Mouse (Mus musculus) heart, adult 2 months (tissue): ENCODE data around the gene Mrc2.

ENCODE experiments used
- CTCF ChIP-seq: fragments of 200-600 bp; IDR thresholded peaks from 2 replicates; pipeline ENCODE4 v1.8.1; 2022; ENCODE audit warnings: antibody characterized with exemption, mild to moderate bottlenecking, moderate library complexity
- EP300 ChIP-seq: fragments of 200-500 bp; IDR thresholded peaks from 2 replicates; pipeline ENCODE4 v1.6.1; 2011; ENCODE audit warnings: low read depth, low read length, control low read depth; ENCODE audit not compliant: insufficient read depth
- POLR2A ChIP-seq: fragments of 200-500 bp; IDR thresholded peaks from 2 replicates; pipeline ENCODE4 v1.6.1; 2011; ENCODE audit warnings: mild to moderate bottlenecking, low read depth, low read length, control low read depth; ENCODE audit not compliant: insufficient read depth

GRCm38 (mm10) chr11:105246785-105247184, 45.7 kb upstream of the Mrc2 start:
- TF ChIP-seq CTCF (no peak), POLR2A (no peak), EP300 (no peak)
